Mouse (Mus musculus) erythroblast, embryonic 14.5 days (primary cell): ENCODE measurements around the gene Zfp473. TPM values are rescaled to one million over a fixed set of nuclear protein-coding genes. Genes with fewer than 3 reads are reported as not detected.
"Not testable (repeated sequence)": the region's sequence is repeated elsewhere in the genome, so short reads cannot be mapped to it uniquely, and the experiment has no call there.

ENCODE experiments used
- H3K27me3 ChIP-seq: 2 replicates; pipeline ENCODE4 v1.6.1; 2012; ENCODE audit warnings: inconsistent platforms; ENCODE audit not compliant: control insufficient read depth
- H3K36me3 ChIP-seq: 2 replicates; pipeline ENCODE4 v1.6.1; 2012; ENCODE audit warnings: mild to moderate bottlenecking, inconsistent platforms; ENCODE audit not compliant: control insufficient read depth
- H3K4me1 ChIP-seq: 2 replicates; pipeline ENCODE4 v1.6.1; 2012; ENCODE audit warnings: inconsistent platforms; ENCODE audit not compliant: control insufficient read depth
- H3K4me3 ChIP-seq: replicated peaks from 2 replicates; pipeline ENCODE3; 2012; ENCODE audit warnings: moderate library complexity, mild to moderate bottlenecking, inconsistent platforms
- H3K9me3 ChIP-seq: 2 replicates; pipeline ENCODE4 v1.6.1; 2012; ENCODE audit warnings: low read length, inconsistent platforms, mixed read lengths; ENCODE audit not compliant: control insufficient read depth
- GATA1 ChIP-seq: IDR thresholded peaks from 2 replicates; pipeline ENCODE4 v1.6.1; 2012; ENCODE audit warnings: low read length, inconsistent platforms, mixed read lengths
- TAL1 ChIP-seq: IDR thresholded peaks from 3 replicates; pipeline ENCODE4 v1.6.1; 2012; ENCODE audit warnings: low read length, inconsistent platforms, mixed read lengths
- polyA plus RNA-seq: library from polyadenylated mRNA; stranded (reverse); fragments of >175 nt; gene quantifications from 2 replicates; pipeline ENCODE4 v1.2.3, GENCODE M21; 2012

Gene Zfp473
- polyA plus RNA-seq, result 0.03 and 0.07 TPM in 2 replicates

- Histone ChIP-seq H3K4me3 (peak within 1 kb of the TSS; percentile 80), H3K4me1 (peaks cover 42% of the 10 kb centered on the region), H3K36me3 (peaks cover 53% of the 10 kb centered on the region)
- H3K9me3 ChIP-seq, H3K27me3 ChIP-seq: not testable (repeated sequence)
Observed at GRCm38 (mm10) chr7:44750950-44751349, at the start of gene Zfp473. Gene Zfp473 (minus strand): TSS chr7:44751050.

GRCm38 (mm10) chr7:44792781-44793180, 41.9 kb upstream of the Zfp473 start:
- no peak overlapping the region for H3K4me3 ChIP-seq
- no peak for TF ChIP-seq TAL1
- no peak for TF ChIP-seq GATA1

GRCm38 (mm10) chr7:44790066-44790465, 39.2 kb upstream of the Zfp473 start:
- no peaks in the 10 kb centered on the region for H3K36me3 ChIP-seq
- TF ChIP-seq TAL1 (no peak), GATA1 (no peak)
- H3K4me1 ChIP-seq, result peaks cover 6% of the 10 kb centered on the region
- H3K4me3 ChIP-seq, result no peak overlapping the region
- peaks cover 23% of the 10 kb centered on the region for H3K9me3 ChIP-seq
- H3K27me3 ChIP-seq, result peaks cover 15% of the 10 kb centered on the region

More at GRCm38 (mm10) chr7:44792781-44793180, 41.9 kb upstream of the Zfp473 start:
- Histone ChIP-seq H3K27me3 (peaks cover 2% of the 10 kb centered on the region), H3K36me3 (no peaks in the 10 kb centered on the region), H3K9me3 (peaks cover 30% of the 10 kb centered on the region), H3K4me1 (peaks cover 6% of the 10 kb centered on the region)

- TF ChIP-seq GATA1, result no peak
- no peak for TF ChIP-seq TAL1
- Histone ChIP-seq H3K4me1 (peaks cover 6% of the 10 kb centered on the region), H3K9me3 (peaks cover 19% of the 10 kb centered on the region), H3K36me3 (no peaks in the 10 kb centered on the region), H3K27me3 (peaks cover 14% of the 10 kb centered on the region), H3K4me3 (no peak overlapping the region)
Observed at GRCm38 (mm10) chr7:44789531-44789930, 38.7 kb upstream of the Zfp473 start.

GRCm38 (mm10) chr7:44780101-44780500, 29.3 kb upstream of the Zfp473 start:
- peaks cover 38% of the 10 kb centered on the region for H3K36me3 ChIP-seq
- H3K27me3 ChIP-seq, result peaks cover 7% of the 10 kb centered on the region
- H3K4me1 ChIP-seq, result peaks cover 39% of the 10 kb centered on the region
- TF ChIP-seq GATA1, result no peak
- no peak for TF ChIP-seq TAL1
- no peaks in the 10 kb centered on the region for H3K9me3 ChIP-seq
- no peak overlapping the region for H3K4me3 ChIP-seq

GRCm38 (mm10) chr7:44776849-44777498, 26.1 kb upstream of the Zfp473 start:
- H3K9me3 ChIP-seq, result no peaks in the 10 kb centered on the region
- H3K36me3 ChIP-seq, result peaks cover 70% of the 10 kb centered on the region
- no peaks in the 10 kb centered on the region for H3K27me3 ChIP-seq
- peak overlapping the region; percentile 54 for H3K4me3 ChIP-seq
- H3K4me1 ChIP-seq, result peaks cover 68% of the 10 kb centered on the region
- no peak for TF ChIP-seq TAL1
- TF ChIP-seq GATA1, result no peak

- H3K9me3 ChIP-seq, result no peaks in the 10 kb centered on the region
- peak overlapping the region; percentile 38 for H3K4me3 ChIP-seq
- TF ChIP-seq TAL1 (peak; percentile 83), GATA1 (peak; percentile 86)
- H3K4me1 ChIP-seq, result peaks cover 97% of the 10 kb centered on the region
- H3K27me3 ChIP-seq, result no peaks in the 10 kb centered on the region
- H3K36me3 ChIP-seq, result peaks cover 99% of the 10 kb centered on the region
Observed at GRCm38 (mm10) chr7:44772591-44773204, 21.8 kb upstream of the Zfp473 start.

GRCm38 (mm10) chr7:44770046-44770578, 19.3 kb upstream of the Zfp473 start:
- no peaks in the 10 kb centered on the region for H3K27me3 ChIP-seq
- no peak overlapping the region for H3K4me3 ChIP-seq
- no peak for TF ChIP-seq TAL1
- TF ChIP-seq GATA1, result no peak
- no peaks in the 10 kb centered on the region for H3K9me3 ChIP-seq
- H3K36me3 ChIP-seq, result peaks cover 100% of the 10 kb centered on the region
- peaks cover 96% of the 10 kb centered on the region for H3K4me1 ChIP-seq

- H3K4me1 ChIP-seq, result peaks cover 82% of the 10 kb centered on the region
- TF ChIP-seq TAL1 (peak; percentile 88), GATA1 (peak; percentile 48; the same call in 1 of the 2 replicates)
- no peaks in the 10 kb centered on the region for H3K27me3 ChIP-seq
- H3K36me3 ChIP-seq, result peaks cover 100% of the 10 kb centered on the region
- peak overlapping the region; percentile 33 for H3K4me3 ChIP-seq
- H3K9me3 ChIP-seq, result no peaks in the 10 kb centered on the region
Observed at GRCm38 (mm10) chr7:44768129-44768528, 17.3 kb upstream of the Zfp473 start.

GRCm38 (mm10) chr7:44760366-44760765, 9.5 kb upstream of the Zfp473 start:
- Histone ChIP-seq H3K4me3 (no peak overlapping the region), H3K9me3 (no peaks in the 10 kb centered on the region), H3K27me3 (no peaks in the 10 kb centered on the region), H3K4me1 (peaks cover 5% of the 10 kb centered on the region), H3K36me3 (peaks cover 98% of the 10 kb centered on the region)
- TF ChIP-seq TAL1 (no peak), GATA1 (peak; percentile 68)
